Mouse (Mus musculus): ENCODE data around the gene Dusp12.

The Dusp12 gene

GRCm38 (mm10) chr1:170884978-170885561 lies at the start of gene Dusp12, which contains the start of gene Gm26620:
Gene Dusp12, minus strand, starts transcription at chr1:170885540.
Gene Gm26620, plus strand, starts transcription at chr1:170885065.
- DNase-seq = peak; percentile 93

- no peak for DNase-seq
These were observed 49.0 kb upstream of the Dusp12 start for GRCm38 (mm10) chr1:170934383-170934782.

DNA sequence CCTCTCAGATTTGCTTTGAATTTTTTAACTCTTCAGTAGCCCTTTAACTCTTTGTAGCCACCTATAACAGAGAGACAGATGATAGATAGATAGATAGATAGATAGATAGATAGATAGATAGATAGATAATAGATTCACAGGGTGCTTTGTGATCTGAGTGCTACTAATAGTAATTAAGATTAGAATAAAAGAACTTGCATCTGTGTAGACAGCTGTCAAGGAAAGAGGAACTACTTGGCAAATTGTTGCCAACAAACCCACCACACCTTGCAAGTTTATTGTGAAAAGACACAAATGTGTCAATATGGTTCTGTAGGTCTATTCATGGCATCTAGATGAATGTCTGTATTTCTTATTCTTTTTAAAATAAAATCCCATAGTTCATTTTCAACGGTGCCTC lies 48.6 kb upstream of the Dusp12 start:
- no peak for DNase-seq

- DNase-seq = no peak
These were observed 48.1 kb upstream of the Dusp12 start for GRCm38 (mm10) chr1:170933386-170933920.

DNA sequence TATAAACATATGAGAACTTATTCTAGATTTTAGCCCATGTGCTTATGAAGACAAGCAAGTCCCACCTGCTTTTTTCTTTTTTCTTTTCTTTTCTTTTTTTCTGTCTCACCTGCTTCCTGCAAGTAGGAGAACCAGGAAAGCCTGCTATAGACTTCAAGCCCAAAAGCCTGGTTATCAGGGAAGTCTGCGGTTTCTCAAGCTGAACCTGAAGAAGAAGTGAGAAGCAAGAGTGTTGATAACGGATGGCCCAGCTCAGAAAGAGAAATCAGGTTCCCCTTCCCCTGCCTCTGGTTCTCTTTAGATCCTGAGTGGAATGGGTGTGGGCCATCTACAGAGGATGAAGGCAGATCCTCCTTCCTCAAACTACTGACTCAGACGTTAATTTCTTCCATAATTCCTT lies 46.7 kb upstream of the Dusp12 start:
- DNase-seq = no peak

- no peak for DNase-seq
These were observed 43.9 kb upstream of the Dusp12 start for GRCm38 (mm10) chr1:170929245-170929644.

GRCm38 (mm10) chr1:170928467-170928866 lies 43.1 kb upstream of the Dusp12 start:
- no peak for DNase-seq

GRCm38 (mm10) chr1:170927378-170927777 lies 42.0 kb upstream of the Dusp12 start, which contains the start of gene Fcrla:
Gene Fcrla, minus strand, starts transcription at chr1:170927583.
- DNase-seq = no peak

- DNase-seq = no peak
These were observed 41.6 kb upstream of the Dusp12 start for GRCm38 (mm10) chr1:170926941-170927340.

DNA sequence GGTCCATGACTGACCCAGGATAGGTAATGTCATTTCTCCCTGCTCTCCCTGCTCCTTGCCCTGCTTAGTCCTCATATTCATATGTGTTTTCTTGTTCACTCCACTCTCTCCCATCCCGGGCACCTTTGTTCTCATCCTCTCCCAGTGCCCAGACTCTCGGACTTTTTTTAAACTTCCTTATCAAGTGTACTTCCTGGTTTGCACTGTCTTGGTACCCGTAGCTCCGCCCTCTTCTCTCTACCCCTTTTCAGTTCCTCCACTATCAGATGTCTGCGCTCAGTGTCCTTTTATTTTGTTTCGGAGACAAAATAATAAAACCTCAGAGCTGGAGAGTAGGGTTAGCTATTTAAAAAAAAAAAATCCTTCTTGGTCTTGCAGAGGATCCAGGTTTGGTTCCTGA lies 39.1 kb upstream of the Dusp12 start:
- peak; percentile 53 for DNase-seq

DNA sequence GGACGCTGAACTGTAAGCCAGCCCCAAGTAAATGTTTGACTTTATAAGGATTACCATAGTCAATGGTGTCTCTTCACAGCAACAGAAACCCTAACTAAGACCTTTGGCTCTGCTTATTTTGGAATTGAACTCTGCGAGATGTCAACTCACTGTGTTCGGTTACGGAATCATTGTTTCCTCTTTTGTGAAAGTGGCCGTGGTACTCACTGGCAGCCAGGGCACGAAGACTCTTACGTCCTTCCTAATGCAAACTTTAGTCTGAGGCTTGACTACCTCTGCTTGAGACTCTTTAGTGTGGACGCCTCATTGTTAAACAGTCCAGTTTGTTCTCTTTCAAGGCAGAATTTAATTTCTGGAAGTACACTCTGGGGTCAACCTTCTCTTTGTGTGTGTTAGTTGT lies 34.0 kb upstream of the Dusp12 start:
- no peak for DNase-seq

GRCm38 (mm10) chr1:170915657-170916056 lies 30.3 kb upstream of the Dusp12 start:
- DNase-seq = no peak

DNA sequence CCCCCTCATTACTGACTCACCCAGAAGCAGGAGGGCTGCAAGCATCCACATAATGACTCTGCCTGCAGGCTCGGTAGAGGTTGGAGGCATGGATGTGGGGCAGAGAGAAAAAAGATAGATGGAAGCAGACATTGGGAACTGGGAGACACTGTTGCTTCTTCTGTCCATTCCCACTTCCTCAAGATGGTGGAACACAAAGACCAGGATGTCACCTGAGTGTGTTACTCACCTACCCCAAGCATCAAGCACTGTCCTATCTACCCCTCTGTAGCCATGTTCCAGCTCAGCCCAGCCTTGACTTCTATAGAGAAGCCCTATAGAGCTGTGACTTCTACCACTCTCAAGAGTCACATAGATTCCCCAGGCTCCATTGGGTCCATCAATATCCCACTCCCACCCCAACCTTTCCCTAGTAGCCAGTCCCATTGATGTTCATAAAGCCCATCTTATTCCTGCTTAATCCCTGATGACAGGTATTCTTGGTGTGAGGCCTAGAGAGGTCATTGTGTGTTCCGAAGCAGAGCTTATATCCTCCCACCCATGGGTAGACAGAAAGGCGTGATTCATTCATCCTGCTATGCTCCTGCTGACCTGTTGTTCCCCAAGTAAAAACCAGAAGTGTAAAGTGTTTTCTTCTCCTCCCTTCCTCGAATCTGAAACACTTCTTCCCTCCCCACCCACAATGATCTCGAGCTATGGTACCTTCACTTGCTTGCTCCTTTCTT lies 27.7 kb upstream of the Dusp12 start, which contains the start of gene Fcrlb:
Fcrlb (minus strand) TSS at position 51 of the 725 bp plus-strand sequence.
- no peak for DNase-seq

DNA sequence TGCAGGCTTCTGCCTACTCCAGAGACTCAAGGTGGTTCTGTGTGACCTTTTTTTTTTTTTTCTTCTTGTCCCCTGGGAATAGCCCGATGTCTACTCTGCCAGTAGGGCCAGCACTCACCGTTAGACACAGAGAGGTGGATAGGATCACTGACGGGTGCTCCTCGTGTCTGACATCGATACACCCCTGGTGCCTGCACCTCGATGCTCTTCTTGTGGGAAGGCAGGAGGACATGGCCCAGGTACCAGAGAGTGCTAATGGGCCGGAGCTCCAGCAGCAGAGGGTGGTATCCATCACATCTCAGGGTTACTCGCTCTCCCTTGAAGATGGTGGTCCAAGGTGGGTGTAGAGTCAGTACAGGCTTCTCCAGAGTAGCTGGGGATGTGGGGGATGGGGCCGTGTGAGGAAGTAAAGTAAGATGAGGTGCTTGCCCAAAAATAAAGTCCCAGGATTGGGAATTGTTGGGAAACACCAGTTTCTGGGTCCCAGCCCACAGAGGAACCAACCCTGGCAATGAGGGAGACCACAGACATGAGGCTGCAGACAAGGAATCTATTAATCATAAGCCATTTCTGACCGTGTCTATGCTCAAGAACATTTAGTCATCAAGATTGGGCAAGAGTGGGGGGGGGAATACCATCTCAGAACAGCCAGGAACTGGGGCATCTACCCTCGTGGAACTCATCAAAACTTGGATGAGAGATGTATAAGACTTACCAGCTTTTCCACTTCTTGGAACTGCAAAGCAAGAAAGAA lies 26.7 kb upstream of the Dusp12 start:
- no peak for DNase-seq

DNA sequence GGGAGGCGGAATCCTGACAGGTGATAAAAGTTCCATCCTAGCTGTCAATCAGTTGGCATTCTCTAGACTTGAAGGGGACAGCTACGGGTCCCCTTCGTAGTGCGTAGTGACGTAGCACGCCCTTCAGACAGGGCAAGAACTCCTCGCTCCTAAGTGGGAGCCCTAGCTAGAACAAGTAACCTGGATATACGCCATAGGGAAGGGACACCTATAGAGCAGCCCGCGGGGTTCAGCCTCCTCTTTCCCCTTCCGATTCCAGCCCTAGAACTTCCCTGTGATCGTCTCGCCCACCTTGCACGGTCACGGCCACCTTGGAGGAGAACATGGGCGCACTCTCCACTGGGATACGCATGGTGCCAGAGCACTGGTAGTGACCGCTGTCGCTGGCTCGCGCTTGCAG lies 23.0 kb upstream of the Dusp12 start:
- DNase-seq = no peak

DNA sequence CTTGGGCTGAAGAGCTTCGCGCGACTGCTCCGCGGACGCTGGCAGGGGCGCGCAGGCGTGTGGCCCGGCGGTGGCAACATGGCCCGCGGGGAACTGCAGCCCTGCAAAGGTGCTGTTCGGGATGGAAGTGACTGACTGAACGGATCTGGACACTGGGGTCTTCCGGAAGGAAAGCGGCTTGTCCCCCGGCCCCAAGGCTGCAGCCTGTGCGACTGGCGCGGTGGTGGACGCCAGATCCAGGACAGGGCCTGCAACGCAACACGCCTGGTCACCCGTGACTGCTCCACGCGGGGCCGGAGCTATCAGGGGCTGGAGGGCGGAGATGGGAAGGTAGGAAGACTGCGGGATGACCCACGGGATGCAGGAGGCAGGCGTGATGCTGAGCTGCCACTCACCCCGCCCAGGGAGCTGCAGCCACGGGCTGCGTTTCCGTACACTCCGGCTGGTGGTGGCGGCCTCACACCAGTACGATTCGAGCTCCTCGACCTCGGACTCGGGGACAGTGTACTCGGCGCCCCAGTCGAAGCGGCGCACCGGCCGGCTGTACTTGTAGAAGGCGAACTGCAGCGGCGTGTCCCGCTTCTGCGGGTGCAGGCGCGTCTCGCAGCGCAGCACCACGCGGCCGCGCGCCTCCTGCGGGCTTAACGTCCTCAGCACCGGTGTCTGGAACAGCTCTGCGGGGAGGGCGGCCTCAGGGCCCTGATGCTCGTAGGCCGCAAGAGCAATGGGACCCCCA lies 22.3 kb upstream of the Dusp12 start:
- DNase-seq = no peak

- DNase-seq = no peak
These were observed 21.7 kb upstream of the Dusp12 start for GRCm38 (mm10) chr1:170907111-170907455.

- DNase-seq = no peak
These were observed 18.1 kb upstream of the Dusp12 start for GRCm38 (mm10) chr1:170903485-170903884.

DNA sequence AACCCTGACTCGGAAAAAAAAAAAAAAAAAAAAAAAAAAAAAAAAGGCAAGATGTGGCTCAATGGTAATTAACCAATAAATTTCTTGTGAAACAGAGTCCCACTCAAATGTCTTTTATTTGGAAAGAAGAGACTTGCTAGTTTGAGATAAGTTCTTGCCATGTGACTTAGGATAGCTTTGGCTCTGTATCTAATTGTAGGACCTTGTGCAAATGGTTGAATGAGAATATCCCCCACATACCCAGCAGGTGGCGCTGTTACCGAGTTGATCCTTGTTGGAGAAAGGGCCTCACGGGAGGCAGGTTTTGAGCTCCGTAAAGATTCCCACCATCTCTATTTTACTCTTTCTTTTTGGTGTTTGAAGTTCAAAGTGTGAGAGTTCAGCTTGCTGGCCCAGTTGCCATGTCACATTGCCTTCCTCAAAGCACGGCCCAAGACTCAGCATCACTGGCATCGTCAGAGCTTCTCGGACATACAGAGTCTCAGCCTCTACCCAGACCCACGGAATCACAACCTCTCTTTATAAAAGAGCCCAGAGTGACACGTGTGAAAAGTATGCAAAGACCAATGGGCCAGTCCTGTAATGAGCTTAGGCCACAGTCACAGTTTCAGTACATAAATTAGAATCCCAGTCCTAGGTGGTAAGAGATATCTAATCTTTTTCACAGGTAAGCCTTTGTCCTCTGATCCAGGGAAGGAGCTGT lies 16.3 kb upstream of the Dusp12 start:
- DNase-seq = peak; percentile 81

DNA sequence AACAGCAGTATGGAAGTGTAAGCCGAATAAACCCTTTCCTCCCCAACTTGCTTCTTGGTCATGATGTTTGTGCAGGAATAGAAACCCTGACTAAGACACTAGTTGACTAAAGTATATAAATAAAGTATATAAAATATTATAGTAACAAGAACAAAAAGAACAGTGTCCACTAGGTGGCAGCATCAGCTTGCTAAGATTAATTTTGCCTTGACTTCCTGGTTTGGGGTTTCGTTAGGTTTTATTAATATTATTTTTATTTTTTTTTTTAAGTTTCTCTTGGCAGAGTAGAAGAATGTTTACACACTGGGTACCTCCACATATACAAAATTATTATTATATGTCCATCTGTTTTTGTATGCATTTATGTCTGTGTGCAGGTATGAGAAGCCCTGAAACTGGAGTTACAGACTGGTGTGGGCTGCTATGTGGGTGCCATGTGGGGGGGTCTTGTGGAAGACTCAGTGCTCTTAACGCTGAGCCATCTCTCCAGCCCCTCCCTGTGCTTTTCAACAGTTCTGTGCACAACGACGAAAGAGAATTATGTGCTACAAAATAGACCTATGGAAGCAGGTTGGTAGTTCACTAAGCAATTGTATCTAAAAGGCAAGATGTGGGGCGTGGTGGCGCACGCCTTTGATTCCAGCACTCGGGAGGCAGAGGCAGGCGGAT lies 15.6 kb upstream of the Dusp12 start:
- no peak for DNase-seq

DNA sequence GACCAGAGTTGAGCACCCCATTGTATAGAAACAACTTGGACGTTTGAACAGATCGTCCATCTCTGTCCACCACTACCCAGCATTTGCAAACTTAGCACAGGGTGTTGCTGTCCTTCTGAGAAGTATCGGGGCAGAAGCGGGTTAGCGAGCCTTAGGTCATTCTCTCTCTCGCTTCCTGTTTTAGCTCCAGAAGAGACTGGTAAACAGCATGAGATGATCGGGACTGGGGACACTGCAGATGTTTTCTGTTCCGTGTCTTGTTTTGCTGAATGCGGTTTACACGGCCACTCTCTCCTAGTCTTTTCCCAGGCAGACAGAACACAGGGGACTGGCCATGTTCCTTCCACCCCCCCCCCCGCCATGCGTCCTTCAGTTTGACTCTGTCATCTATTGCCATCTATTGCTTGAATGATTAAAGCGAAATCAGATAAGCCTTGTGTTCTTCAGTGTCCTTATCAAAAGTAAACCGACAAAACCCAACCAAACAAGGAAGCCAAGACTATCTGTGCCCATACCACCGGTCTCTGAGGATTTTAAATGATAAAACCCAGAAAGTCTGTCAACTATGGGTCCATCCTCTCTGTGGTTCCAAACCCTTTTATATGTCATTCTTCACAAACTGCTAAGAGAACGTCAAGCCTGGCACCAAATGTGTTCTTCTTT lies 13.2 kb upstream of the Dusp12 start:
- DNase-seq = peak; percentile 59

Measured in layer of hippocampus, adult 9-11 months (tissue).